Mouse (Mus musculus) embryonic fibroblast, embryonic 13.5 days (primary cell): ENCODE results near the gene Prickle1.

Experiments used
- CTCF ChIP-seq: IDR thresholded peaks from 2 replicates; pipeline ENCODE4 v1.5.1; 2011; ENCODE audit warnings: mild to moderate bottlenecking, control low read depth, low read length, moderate library complexity, borderline replicate concordance; ENCODE audit not compliant: insufficient read depth
- POLR2A ChIP-seq: IDR thresholded peaks from 2 replicates; pipeline ENCODE4 v1.6.1; 2011; ENCODE audit warnings: low read depth, mild to moderate bottlenecking, control low read depth, low read length, moderate library complexity

DNA sequence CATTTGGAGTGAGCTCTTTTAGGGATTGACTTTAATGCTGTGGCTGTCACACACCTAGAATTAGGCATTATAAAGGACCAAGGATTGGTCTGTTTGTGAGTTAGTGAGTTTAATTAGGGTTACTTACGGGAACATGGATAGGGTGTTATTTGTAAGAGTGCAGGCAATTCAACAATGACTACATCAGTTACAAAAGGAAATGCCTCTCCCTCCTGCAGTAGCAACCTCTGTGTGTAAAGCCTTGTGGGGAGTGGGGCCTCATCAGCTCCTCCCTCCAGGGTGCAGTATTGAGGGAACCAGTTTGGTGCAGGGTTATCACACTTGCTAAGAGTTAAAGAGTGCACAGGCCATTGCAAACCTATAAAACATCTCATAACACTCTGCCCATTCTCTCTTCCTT is 123.6 kb downstream of the Prickle1 start:
- TF ChIP-seq CTCF (no peak), POLR2A (no peak)
